Comparison of ENCODE assay signal across 8 mouse cellular contexts in the genomic region with DNA sequence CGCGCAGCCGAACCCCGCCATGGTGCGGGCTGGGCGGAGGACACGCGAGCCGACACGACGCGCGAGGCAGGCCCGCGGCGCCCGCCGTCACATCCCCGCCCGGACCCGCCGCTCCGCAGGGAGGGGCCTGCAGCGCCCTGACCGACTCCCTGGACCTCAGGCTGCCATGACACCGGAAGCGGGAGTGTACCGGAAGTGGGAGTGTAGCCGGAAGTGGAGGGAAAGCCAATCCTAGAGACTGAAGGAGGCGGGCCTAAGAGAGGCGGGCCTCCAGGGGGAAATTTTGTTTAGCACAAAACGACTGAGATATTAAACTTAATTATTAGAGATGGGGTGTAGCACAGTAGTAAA. TPM values are rescaled to one million over a fixed set of nuclear protein-coding genes. Genes with fewer than 3 reads are reported as not detected.
A peak's percentile ranks its signal among the peaks of the same experiment; 100 is the strongest.
DNase-seq lines count a peak whose midpoint lies in the region; ATAC-seq and TF ChIP-seq lines count a peak whose summit lies in the region.

No protein-coding gene starts in this region.

- TF ChIP-seq POLR2A in brain, embryonic 14.5 days (IDR thresholded peaks at IDR 0.05; ENCODE audit: borderline replicate concordance, extremely low read depth, insufficient read depth, insufficient read length, poor library complexity, severe bottlenecking): peak; percentile 67

- no peak overlapping the region for H3K27ac ChIP-seq in limb, embryonic 13.5 days
- H3K27ac ChIP-seq in midbrain, embryonic 15.5 days: peak overlapping the region; percentile 66

- H3K4me3 ChIP-seq in limb, embryonic 13.5 days: peak overlapping the region; percentile 65
- H3K4me3 ChIP-seq in midbrain, embryonic 15.5 days: peak overlapping the region; percentile 75

- no peaks in the 10 kb centered on the region for H3K4me1 ChIP-seq in limb, embryonic 13.5 days
- H3K4me1 ChIP-seq in midbrain, embryonic 15.5 days: peaks cover 4% of the 10 kb centered on the region

- H3K4me2 ChIP-seq in limb, embryonic 13.5 days (replicated peaks): peak overlapping the region; percentile 74
- peak overlapping the region; percentile 94 for H3K4me2 ChIP-seq in midbrain, embryonic 15.5 days

- peak; percentile 62 for DNase-seq in 3134 (ENCODE audit: extremely low read depth, insufficient read length, low spot score)
- peak; percentile 96 for DNase-seq in brain, embryonic 14.5 days (ENCODE audit: low read depth)
- DNase-seq in heart, adult 9 months (ENCODE audit: low spot score in 2 of 2): peak; percentile 84 to 87
- peak; percentile 91 for DNase-seq in kidney, adult 9 months
- DNase-seq in spleen, adult 18-20 months: peak; percentile 68 to 71

- H3K9me3 ChIP-seq in limb, embryonic 13.5 days: no peaks in the 10 kb centered on the region
- no peaks in the 10 kb centered on the region for H3K9me3 ChIP-seq in midbrain, embryonic 15.5 days

- TF ChIP-seq CTCF in brain, embryonic 14.5 days (IDR thresholded peaks at IDR 0.05; ENCODE audit: borderline replicate concordance, extremely low read depth, insufficient read depth, insufficient read length): no peak

- 7% methylated on average over 19 of the region's 32 CpGs for WGBS in limb, embryonic 13.5 days
- WGBS in midbrain, embryonic 15.5 days: 4% methylated on average over 32 of the region's 32 CpGs

- ATAC-seq in erythroblast, adult 5-6 weeks (replicated peaks; ENCODE audit: low FRiP score, poor library complexity, severe bottlenecking): peak; percentile 80
- ATAC-seq in limb, embryonic 13.5 days (ENCODE audit: low FRiP score, low read depth): peak; percentile 97
- peak; percentile 100 for ATAC-seq in midbrain, embryonic 15.5 days (replicated peaks)

- peak overlapping the region; percentile 86 for H3K9ac ChIP-seq in limb, embryonic 13.5 days
- H3K9ac ChIP-seq in midbrain, embryonic 15.5 days: peak overlapping the region; percentile 78

- H3K36me3 ChIP-seq in limb, embryonic 13.5 days: no peaks in the 10 kb centered on the region
- no peaks in the 10 kb centered on the region for H3K36me3 ChIP-seq in midbrain, embryonic 15.5 days (replicated peaks)

- H3K27me3 ChIP-seq in limb, embryonic 13.5 days: peaks cover 2% of the 10 kb centered on the region; the same call in 1 of the 2 replicates
- H3K27me3 ChIP-seq in midbrain, embryonic 15.5 days (replicated peaks): peaks cover 11% of the 10 kb centered on the region; the same call in 1 of the 2 replicates

RNA-seq across cellular contexts. Expression of a gene that starts 21.6 kb away (rescaled TPM):
- polyA plus RNA-seq in brain, embryonic 14.5 days (2012; rRNA removed): 0.10 TPM in 1 of 2 replicates, not detected in the other
- total RNA-seq in erythroblast, adult 5-6 weeks (2015; ENCODE audit: low replicate concordance): 0.58 and 5.9 TPM in 2 replicates
- 1.5 and 2.5 TPM in 2 replicates for total RNA-seq in erythroblast, adult 5-6 weeks (2017; ENCODE audit: low replicate concordance)
- polyA plus RNA-seq in limb, embryonic 13.5 days (2015; fragmentation: Nextera tagmentation; extraction: Ambion mirVana): 0.09 TPM in 1 of 2 replicates, not detected in the other
- polyA plus RNA-seq in midbrain, embryonic 15.5 days (2015; fragmentation: Nextera tagmentation; extraction: Ambion mirVana): 0.06 TPM in 1 of 2 replicates, not detected in the other

RNA-seq across cellular contexts. Expression of a gene that starts 23.0 kb away (rescaled TPM):
- not detected in 2 replicates for polyA plus RNA-seq in brain, embryonic 14.5 days (2012; rRNA removed)
- total RNA-seq in erythroblast, adult 5-6 weeks (2015; ENCODE audit: low replicate concordance): not detected in 2 replicates
- 0.14 TPM in 1 of 2 replicates, not detected in the other for total RNA-seq in erythroblast, adult 5-6 weeks (2017; ENCODE audit: low replicate concordance)
- polyA plus RNA-seq in limb, embryonic 13.5 days (2015; fragmentation: Nextera tagmentation; extraction: Ambion mirVana): 0.05 TPM in 1 of 2 replicates, not detected in the other
- polyA plus RNA-seq in midbrain, embryonic 15.5 days (2015; fragmentation: Nextera tagmentation; extraction: Ambion mirVana): not detected in 2 replicates

RNA-seq across cellular contexts. Expression of a gene that starts 40.3 kb away (rescaled TPM):
- polyA plus RNA-seq in brain, embryonic 14.5 days (2012; rRNA removed): 21.8 and 26.2 TPM in 2 replicates
- 18.8 and 22.4 TPM in 2 replicates for total RNA-seq in erythroblast, adult 5-6 weeks (2015; ENCODE audit: low replicate concordance)
- total RNA-seq in erythroblast, adult 5-6 weeks (2017; ENCODE audit: low replicate concordance): 26.6 and 34.4 TPM in 2 replicates
- polyA plus RNA-seq in limb, embryonic 13.5 days (2015; fragmentation: Nextera tagmentation; extraction: Ambion mirVana): 5.6 and 5.8 TPM in 2 replicates
- 9.1 TPM in 2 replicates for polyA plus RNA-seq in midbrain, embryonic 15.5 days (2015; fragmentation: Nextera tagmentation; extraction: Ambion mirVana)

RNA-seq across cellular contexts. Expression of a gene that starts 50.6 kb away (rescaled TPM):
- polyA plus RNA-seq in brain, embryonic 14.5 days (2012; rRNA removed): 6.5 and 7.7 TPM in 2 replicates
- 3.8 and 7.9 TPM in 2 replicates for total RNA-seq in erythroblast, adult 5-6 weeks (2015; ENCODE audit: low replicate concordance)
- 4.5 and 8.1 TPM in 2 replicates for total RNA-seq in erythroblast, adult 5-6 weeks (2017; ENCODE audit: low replicate concordance)
- polyA plus RNA-seq in limb, embryonic 13.5 days (2015; fragmentation: Nextera tagmentation; extraction: Ambion mirVana): 4.8 and 5.6 TPM in 2 replicates
- 1.6 TPM in 2 replicates for polyA plus RNA-seq in midbrain, embryonic 15.5 days (2015; fragmentation: Nextera tagmentation; extraction: Ambion mirVana)

RNA-seq across cellular contexts. Expression of a gene that starts 53.1 kb away (rescaled TPM):
- polyA plus RNA-seq in brain, embryonic 14.5 days (2012; rRNA removed): not detected in 2 replicates
- total RNA-seq in erythroblast, adult 5-6 weeks (2015; ENCODE audit: low replicate concordance): not detected in 2 replicates
- total RNA-seq in erythroblast, adult 5-6 weeks (2017; ENCODE audit: low replicate concordance): not detected in 2 replicates
- polyA plus RNA-seq in limb, embryonic 13.5 days (2015; fragmentation: Nextera tagmentation; extraction: Ambion mirVana): 1.4 and 2.8 TPM in 2 replicates
- 1.2 and 2.0 TPM in 2 replicates for polyA plus RNA-seq in midbrain, embryonic 15.5 days (2015; fragmentation: Nextera tagmentation; extraction: Ambion mirVana)
